Mouse (Mus musculus): ENCODE data around the gene Uaca.
A peak's percentile ranks its signal among the peaks of the same experiment; 100 is the strongest.

- TF ChIP-seq CTCF (IDR thresholded peaks at IDR 0.05; ENCODE audit: low read depth) (peak; percentile 54; the same call in 1 of the 2 replicates), EP300 (IDR thresholded peaks at IDR 0.05; ENCODE audit: low read depth) (no peak)
Observed at GRCm38 (mm10) chr9:60819340-60819739, 25.0 kb downstream of the Uaca start.

Data from liver, embryonic 14.5 days (tissue).